Mouse (Mus musculus) lung, postnatal 25 days (tissue): ENCODE data around the gene Gm7982.
"Not testable (repeated sequence)": the region's sequence is repeated elsewhere in the genome, so short reads cannot be mapped to it uniquely, and the experiment has no call there.

Experiments
- DNase-seq: peaks from one replicate; pipeline ENCODE4 v3.0.0; 2022; ENCODE audit warnings: low spot score

Gene Gm7982

GRCm38 (mm10) chr5:95741714-95742113, at the start of gene Gm7982:
Gene Gm7982, plus strand, starts transcription at chr5:95742014.
- DNase-seq = not testable (repeated sequence)

- not testable (repeated sequence) for DNase-seq
Measured at GRCm38 (mm10) chr5:95736073-95736472, 5.7 kb upstream of the Gm7982 start, which contains the start of gene Gm7978. Gene Gm7978, minus strand, starts transcription at chr5:95736173.

GRCm38 (mm10) chr5:95775690-95776089, 33.9 kb downstream of the Gm7982 start, which contains the start of gene E330014E10Rik:
Gene E330014E10Rik, plus strand, starts transcription at chr5:95775990.
- not testable (repeated sequence) for DNase-seq
